Mouse (Mus musculus) heart, adult 2 months (tissue): Measurements from ENCODE around the gene Erich3.

Source experiments
- CTCF ChIP-seq: fragments of 200-600 bp; IDR thresholded peaks from 2 replicates; pipeline ENCODE4 v1.8.1; 2022; ENCODE audit warnings: antibody characterized with exemption, mild to moderate bottlenecking, moderate library complexity
- POLR2A ChIP-seq: fragments of 200-500 bp; IDR thresholded peaks from 2 replicates; pipeline ENCODE4 v1.6.1; 2011; ENCODE audit warnings: mild to moderate bottlenecking, low read depth, low read length, control low read depth; ENCODE audit not compliant: insufficient read depth

DNA sequence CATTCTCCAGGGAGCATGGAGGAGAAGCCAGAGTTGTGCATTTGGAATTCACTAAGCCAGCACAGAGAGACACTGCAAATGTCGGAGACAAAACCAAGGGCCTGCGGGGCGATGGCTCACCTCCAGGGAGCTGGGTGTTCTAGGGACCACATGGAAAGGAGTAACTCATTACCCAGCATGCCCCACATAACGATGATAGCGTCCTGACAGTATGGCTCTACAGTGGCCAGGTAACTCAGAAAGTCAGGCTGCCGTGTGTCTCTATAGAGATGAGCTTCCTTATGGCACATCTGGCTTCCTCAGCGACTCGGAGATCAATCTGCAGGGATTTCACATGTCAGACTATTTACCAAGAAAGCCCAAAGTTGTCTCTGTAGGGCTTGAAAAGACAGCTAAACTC, 48.9 kb upstream of the Erich3 start:
- no peak for TF ChIP-seq POLR2A
- TF ChIP-seq CTCF, result no peak
